26 mouse cellular contexts compared by ENCODE assay signal in genomic region chr16:51249593-51249992, GRCm38 (mm10).
"Had no signal": no experiment of that assay in that cellular context is flagged by ENCODE, and none has a peak within 500 bp of the region (broad histone marks: within the 10 kb centered on the region; RNA-seq: fewer than 3 reads in every experiment).

No protein-coding gene starts in this region.

- H3K9me3 ChIP-seq: heart, embryonic 12.5 days; hindbrain, embryonic 10.5 days; hindbrain, embryonic 12.5 days; hindbrain, embryonic 15.5 days; intestine, embryonic 15.5 days; limb, embryonic 10.5 days; limb, embryonic 12.5 days; liver, embryonic 13.5 days; liver, embryonic 15.5 days had no signal

- ATAC-seq: inflammation-experienced regulatory T-cells, adult 6 months; intestine, embryonic 15.5 days; intestine, postnatal 0 days had no signal

- H3K27ac ChIP-seq: heart, adult 2 months; hindbrain, embryonic 10.5 days; hindbrain, embryonic 12.5 days; hindbrain, embryonic 15.5 days; intestine, embryonic 15.5 days; layer of hippocampus, adult 2 months; left cerebral cortex, adult 2 months; limb, embryonic 10.5 days; limb, embryonic 12.5 days; liver, embryonic 13.5 days; liver, embryonic 15.5 days had no signal

- H3K27me3 ChIP-seq: heart, embryonic 12.5 days; hindbrain, embryonic 12.5 days; hindbrain, embryonic 15.5 days; intestine, embryonic 15.5 days; limb, embryonic 12.5 days; liver, embryonic 13.5 days; liver, embryonic 15.5 days had no signal

- DNase-seq: gastrocnemius, postnatal 14 days; gastrocnemius, postnatal 36 days; heart, adult 11 months; heart, adult 2 months; heart, postnatal 10 days; heart, postnatal 4 days; kidney, adult 18-20 months; kidney, adult 8-10 months; kidney, postnatal 10 days; kidney, postnatal 25 days; kidney, postnatal 4 days; liver; liver, embryonic 13.5 days had no signal

- H3K9ac ChIP-seq: heart, embryonic 12.5 days; hindbrain, embryonic 12.5 days; hindbrain, embryonic 15.5 days; intestine, embryonic 15.5 days; limb, embryonic 12.5 days; liver, embryonic 13.5 days; liver, embryonic 15.5 days had no signal

- H3K4me3 ChIP-seq: heart, adult 2 months; heart, embryonic 12.5 days; hindbrain, embryonic 10.5 days; hindbrain, embryonic 12.5 days; hindbrain, embryonic 15.5 days; intestine, embryonic 15.5 days; layer of hippocampus, adult 2 months; left cerebral cortex, adult 2 months; limb, embryonic 10.5 days; limb, embryonic 12.5 days; liver, embryonic 13.5 days; liver, embryonic 15.5 days had no signal

- H3K4me2 ChIP-seq: heart, embryonic 12.5 days; hindbrain, embryonic 12.5 days; hindbrain, embryonic 15.5 days; intestine, embryonic 15.5 days; limb, embryonic 12.5 days; liver, embryonic 11.5 days; liver, embryonic 13.5 days; liver, embryonic 15.5 days had no signal

- H3K4me1 ChIP-seq: heart, embryonic 12.5 days; hindbrain, embryonic 10.5 days; hindbrain, embryonic 12.5 days; hindbrain, embryonic 15.5 days; intestine, embryonic 15.5 days; limb, embryonic 10.5 days; limb, embryonic 12.5 days; liver, embryonic 13.5 days; liver, embryonic 15.5 days had no signal

- H3K36me3 ChIP-seq: heart, embryonic 12.5 days; hindbrain, embryonic 10.5 days; hindbrain, embryonic 12.5 days; hindbrain, embryonic 15.5 days; intestine, embryonic 15.5 days; limb, embryonic 10.5 days; limb, embryonic 12.5 days; liver, embryonic 13.5 days; liver, embryonic 15.5 days had no signal
